Mouse (Mus musculus) hindbrain, embryonic 10.5 days (tissue): ENCODE data around the gene Ccdc144b. TPM values are rescaled to one million over a fixed set of nuclear protein-coding genes. Genes with fewer than 3 reads are reported as not detected.

Experiments
- DNase-seq: peaks from one replicate; pipeline ENCODE4 v3.0.0-alpha.2; 2017; ENCODE audit warnings: low spot score
- H3K27ac ChIP-seq: fragments of 300-500 bp; sonication (generic); 2 replicates; pipeline ENCODE4 v1.5.1; 2016; ENCODE audit warnings: mild to moderate bottlenecking, moderate library complexity
- H3K27me3 ChIP-seq: fragments of 300-500 bp; sonication (generic); 2 replicates; pipeline ENCODE4 v1.6.1; 2016; ENCODE audit warnings: mild to moderate bottlenecking; ENCODE audit not compliant: poor library complexity, insufficient read depth, severe bottlenecking
- H3K36me3 ChIP-seq: fragments of 300-500 bp; sonication (generic); 2 replicates; pipeline ENCODE4 v1.6.1; 2016; ENCODE audit warnings: mild to moderate bottlenecking, moderate library complexity
- H3K4me1 ChIP-seq: fragments of 300-500 bp; sonication (generic); replicated peaks from 2 replicates; pipeline ENCODE4 v1.6.1; 2016; ENCODE audit warnings: mild to moderate bottlenecking
- H3K4me3 ChIP-seq: fragments of 300-500 bp; sonication (generic); 2 replicates; pipeline ENCODE4 v1.5.1; 2016; ENCODE audit warnings: mild to moderate bottlenecking, moderate library complexity
- H3K9me3 ChIP-seq: fragments of 300-500 bp; sonication (generic); 2 replicates; pipeline ENCODE4 v1.6.1; 2016; ENCODE audit warnings: mild to moderate bottlenecking, moderate library complexity
- WGBS: fragments of 180-500 bp; shearing (Covaris S2); methylation state at CpG from one replicate; pipeline ENCODE4 v1.1.7; 2016; 5-methylcytosine and 5-hydroxymethylcytosine counted together
- polyA plus RNA-seq: library from polyadenylated mRNA; unstranded; fragments of >200 nt; fragmentation: Nextera tagmentation; extraction: Ambion mirVana; gene quantifications from 2 replicates; pipeline ENCODE4 v1.2.1, GENCODE M21; 2016

Ccdc144b gene
- polyA plus RNA-seq, result not detected in 2 replicates

- H3K4me1 ChIP-seq, result no peaks in the 10 kb centered on the region
- no peaks in the 10 kb centered on the region for H3K27me3 ChIP-seq
- no peaks in the 10 kb centered on the region for H3K36me3 ChIP-seq
- DNase-seq, result no peak
- H3K4me3 ChIP-seq, result no peak within 1 kb of the TSS
- no peak within 1 kb of the TSS for H3K27ac ChIP-seq
- whole genome bisulfite sequencing, result 93% methylated on average over 6 of the region's 6 CpGs
- H3K9me3 ChIP-seq, result no peaks in the 10 kb centered on the region
These were observed at the start of gene Ccdc144b for GRCm38 (mm10) chr3:36053447-36053846. Gene Ccdc144b (minus strand): TSS chr3:36053547.

- DNase-seq, result no peak
- WGBS, result 85% methylated on average over 2 of the region's 2 CpGs
- H3K4me1 ChIP-seq, result no peaks in the 10 kb centered on the region
These were observed 42.0 kb upstream of the Ccdc144b start for GRCm38 (mm10) chr3:36095371-36095770.

DNA sequence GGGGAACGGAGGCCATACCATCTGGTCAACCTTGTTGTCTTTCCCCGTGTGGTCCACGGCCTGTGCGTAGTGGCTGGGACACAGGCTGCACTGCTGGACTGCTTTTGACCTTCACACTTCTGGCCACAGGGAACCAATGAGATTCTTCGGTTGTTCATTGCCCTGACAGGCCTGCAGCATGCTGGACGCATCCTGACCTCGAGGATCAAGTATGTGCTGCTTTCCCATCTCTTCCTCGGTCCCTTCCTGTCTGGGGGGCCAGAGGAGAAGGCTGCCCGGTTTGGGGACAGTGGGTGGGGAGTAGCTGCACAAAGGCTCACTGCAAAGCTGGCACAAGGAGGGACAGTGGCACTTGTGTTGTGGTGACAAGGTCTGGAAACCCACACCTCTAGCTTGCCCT lies 34.2 kb upstream of the Ccdc144b start:
- no peak overlapping the region for H3K4me3 ChIP-seq
- 91% methylated on average over 9 of the region's 9 CpGs for WGBS
- H3K36me3 ChIP-seq, result peaks cover 92% of the 10 kb centered on the region
- H3K9me3 ChIP-seq, result no peaks in the 10 kb centered on the region
- DNase-seq, result no peak
- no peaks in the 10 kb centered on the region for H3K4me1 ChIP-seq
- no peak overlapping the region for H3K27ac ChIP-seq
- no peaks in the 10 kb centered on the region for H3K27me3 ChIP-seq

More at GRCm38 (mm10) chr3:36095371-36095770, 42.0 kb upstream of the Ccdc144b start:
- H3K27ac ChIP-seq, result no peak overlapping the region
- no peaks in the 10 kb centered on the region for H3K9me3 ChIP-seq
- H3K4me3 ChIP-seq, result no peak overlapping the region
- H3K27me3 ChIP-seq, result no peaks in the 10 kb centered on the region
- peaks cover 26% of the 10 kb centered on the region for H3K36me3 ChIP-seq

DNA sequence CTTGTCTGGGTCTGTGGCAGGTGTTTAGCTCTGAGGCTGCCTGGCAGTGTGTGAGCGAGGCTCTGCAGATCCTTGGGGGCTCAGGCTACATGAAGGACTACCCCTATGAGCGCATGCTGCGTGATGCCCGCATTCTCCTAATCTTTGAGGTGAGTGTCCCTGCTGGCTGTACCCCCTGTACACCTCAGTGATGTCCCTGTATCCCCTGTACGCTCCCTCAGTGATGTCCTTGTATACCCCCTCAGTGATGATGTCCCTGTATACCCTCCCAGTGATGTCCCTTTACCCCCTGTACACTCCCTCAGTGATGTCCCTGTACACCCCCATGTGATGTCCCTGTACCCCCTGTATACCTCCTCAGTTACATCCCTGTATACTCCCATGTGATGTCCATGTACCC lies 32.0 kb upstream of the Ccdc144b start:
- no peak for DNase-seq
- peaks cover 97% of the 10 kb centered on the region for H3K36me3 ChIP-seq
- H3K4me1 ChIP-seq, result no peaks in the 10 kb centered on the region

DNA sequence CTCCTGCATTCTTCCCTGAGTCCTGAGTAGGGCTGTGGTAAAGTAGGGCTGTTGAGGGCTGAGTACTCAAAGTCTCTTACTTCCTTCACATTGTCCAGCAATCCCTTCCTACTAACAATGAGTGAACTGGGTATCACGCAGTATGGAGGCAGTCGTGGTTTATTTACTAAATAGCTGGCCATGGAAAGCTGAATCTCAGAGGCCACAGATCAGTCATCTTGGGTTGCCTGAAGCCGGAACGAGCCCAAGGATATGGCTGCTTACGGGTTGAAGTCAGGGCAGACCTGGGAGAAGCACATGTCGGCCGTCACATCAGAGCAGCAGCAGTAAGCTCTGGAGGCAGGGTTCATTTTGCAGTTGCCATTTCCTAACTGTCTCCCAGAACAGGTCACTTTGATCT lies 30.0 kb upstream of the Ccdc144b start:
- no peaks in the 10 kb centered on the region for H3K9me3 ChIP-seq
- WGBS, result 93% methylated on average over 7 of the region's 7 CpGs
- H3K36me3 ChIP-seq, result peaks cover 97% of the 10 kb centered on the region
- H3K27ac ChIP-seq, result no peak overlapping the region
- no peaks in the 10 kb centered on the region for H3K27me3 ChIP-seq
- no peak overlapping the region for H3K4me3 ChIP-seq
- no peaks in the 10 kb centered on the region for H3K4me1 ChIP-seq
- no peak for DNase-seq

More for the DNA sequence above, 32.0 kb upstream of the Ccdc144b start:
- H3K4me3 ChIP-seq, result no peak overlapping the region
- no peaks in the 10 kb centered on the region for H3K9me3 ChIP-seq
- WGBS, result 98% methylated on average over 5 of the region's 5 CpGs
- H3K27ac ChIP-seq, result no peak overlapping the region
- H3K27me3 ChIP-seq, result no peaks in the 10 kb centered on the region

DNA sequence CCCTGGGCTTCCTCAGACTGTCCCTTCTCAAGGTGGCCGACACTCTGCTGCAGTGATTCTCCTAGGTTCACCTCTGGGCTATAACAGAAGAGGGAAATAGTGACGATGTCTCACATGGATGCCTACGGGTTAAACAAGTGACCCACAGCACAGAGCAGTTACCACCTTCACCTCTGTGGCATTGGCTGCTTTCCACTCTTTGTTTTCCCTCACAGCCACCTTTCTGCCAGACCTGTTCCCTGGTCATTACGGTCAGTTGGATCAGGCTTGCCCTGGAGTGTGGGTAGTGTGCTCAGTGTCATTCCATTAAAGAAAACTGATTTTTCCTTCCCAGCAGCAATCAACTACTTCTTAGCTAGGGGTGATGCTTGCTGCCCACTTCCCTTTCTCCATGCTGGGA lies 29.5 kb upstream of the Ccdc144b start:
- no peak for DNase-seq
- Histone ChIP-seq H3K36me3 (peaks cover 97% of the 10 kb centered on the region), H3K27me3 (no peaks in the 10 kb centered on the region), H3K27ac (no peak overlapping the region), H3K9me3 (no peaks in the 10 kb centered on the region), H3K4me3 (no peak overlapping the region), H3K4me1 (no peaks in the 10 kb centered on the region)
- WGBS, result 92% methylated on average over 4 of the region's 4 CpGs

DNA sequence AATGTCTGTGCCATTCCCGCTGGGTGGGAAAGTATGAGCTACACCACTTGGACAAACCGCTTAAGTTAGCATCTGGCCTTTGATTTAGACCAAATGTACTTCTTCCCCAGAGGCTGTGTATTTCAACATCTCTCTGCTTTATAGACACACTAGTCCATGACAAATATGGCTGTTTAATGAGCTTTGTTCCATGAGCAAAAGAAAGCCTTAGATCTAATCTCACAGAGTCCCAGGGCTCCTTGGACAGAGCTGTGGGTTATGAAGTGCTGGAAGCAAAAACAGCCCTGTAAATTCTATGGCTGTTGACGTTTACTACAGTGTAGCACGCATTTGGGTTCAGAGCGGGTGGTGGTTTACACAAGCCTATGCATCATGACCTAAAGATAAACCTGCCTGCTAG lies 27.4 kb upstream of the Ccdc144b start:
- H3K9me3 ChIP-seq, result no peaks in the 10 kb centered on the region
- no peak overlapping the region for H3K27ac ChIP-seq
- H3K4me1 ChIP-seq, result no peaks in the 10 kb centered on the region
- 93% methylated on average over 5 of the region's 5 CpGs for WGBS
- H3K36me3 ChIP-seq, result peaks cover 97% of the 10 kb centered on the region
- DNase-seq, result no peak
- no peak overlapping the region for H3K4me3 ChIP-seq
- H3K27me3 ChIP-seq, result no peaks in the 10 kb centered on the region

- WGBS, result 92% methylated on average over 5 of the region's 5 CpGs
- no peaks in the 10 kb centered on the region for H3K9me3 ChIP-seq
- DNase-seq, result no peak
- no peak overlapping the region for H3K4me3 ChIP-seq
- H3K36me3 ChIP-seq, result peaks cover 97% of the 10 kb centered on the region
- H3K27ac ChIP-seq, result no peak overlapping the region
- H3K27me3 ChIP-seq, result no peaks in the 10 kb centered on the region
- H3K4me1 ChIP-seq, result no peaks in the 10 kb centered on the region
These were observed 26.5 kb upstream of the Ccdc144b start for GRCm38 (mm10) chr3:36079886-36080285.

DNA sequence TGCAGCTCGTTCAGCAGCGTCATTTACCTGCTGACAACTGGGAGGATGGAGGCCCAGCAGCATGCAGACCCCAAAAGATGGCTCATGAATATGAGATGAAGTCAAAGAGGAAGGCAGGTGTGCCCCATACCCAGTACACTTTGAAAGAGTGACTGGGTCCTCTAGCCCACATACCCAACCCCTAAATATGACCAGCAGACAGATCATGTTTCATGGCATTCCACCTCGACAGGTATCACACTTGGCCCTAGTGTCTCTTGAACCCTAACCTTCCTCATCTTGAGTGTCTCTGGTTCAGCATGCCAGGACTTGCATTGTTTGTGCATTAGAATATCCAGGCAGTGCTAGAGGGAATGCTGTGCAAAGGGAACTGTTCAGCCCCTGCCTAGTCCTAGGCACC lies 24.0 kb upstream of the Ccdc144b start:
- H3K36me3 ChIP-seq, result peaks cover 93% of the 10 kb centered on the region
- H3K27ac ChIP-seq, result no peak overlapping the region
- 89% methylated on average over 3 of the region's 3 CpGs for WGBS
- H3K27me3 ChIP-seq, result no peaks in the 10 kb centered on the region
- no peak overlapping the region for H3K4me3 ChIP-seq
- H3K4me1 ChIP-seq, result no peaks in the 10 kb centered on the region
- H3K9me3 ChIP-seq, result no peaks in the 10 kb centered on the region
- no peak for DNase-seq

GRCm38 (mm10) chr3:36075466-36075865 lies 22.1 kb upstream of the Ccdc144b start:
- Histone ChIP-seq H3K36me3 (peaks cover 84% of the 10 kb centered on the region), H3K4me3 (no peak overlapping the region), H3K4me1 (no peaks in the 10 kb centered on the region), H3K27me3 (no peaks in the 10 kb centered on the region), H3K9me3 (no peaks in the 10 kb centered on the region), H3K27ac (no peak overlapping the region)
- WGBS, result 96% methylated on average over 6 of the region's 6 CpGs
- no peak for DNase-seq

- 96% methylated on average over 6 of the region's 6 CpGs for WGBS
- Histone ChIP-seq H3K4me1 (no peaks in the 10 kb centered on the region), H3K27ac (no peak overlapping the region), H3K36me3 (peaks cover 81% of the 10 kb centered on the region), H3K4me3 (no peak overlapping the region), H3K27me3 (no peaks in the 10 kb centered on the region), H3K9me3 (no peaks in the 10 kb centered on the region)
- DNase-seq, result no peak
These were observed 20.9 kb upstream of the Ccdc144b start for GRCm38 (mm10) chr3:36074231-36074630.

GRCm38 (mm10) chr3:36071047-36071446 lies 17.7 kb upstream of the Ccdc144b start:
- Histone ChIP-seq H3K4me3 (no peak overlapping the region), H3K27me3 (no peaks in the 10 kb centered on the region), H3K9me3 (no peaks in the 10 kb centered on the region), H3K27ac (no peak overlapping the region), H3K4me1 (peaks cover 17% of the 10 kb centered on the region), H3K36me3 (peaks cover 49% of the 10 kb centered on the region)
- DNase-seq, result no peak
- 96% methylated on average over 5 of the region's 5 CpGs for WGBS

DNA sequence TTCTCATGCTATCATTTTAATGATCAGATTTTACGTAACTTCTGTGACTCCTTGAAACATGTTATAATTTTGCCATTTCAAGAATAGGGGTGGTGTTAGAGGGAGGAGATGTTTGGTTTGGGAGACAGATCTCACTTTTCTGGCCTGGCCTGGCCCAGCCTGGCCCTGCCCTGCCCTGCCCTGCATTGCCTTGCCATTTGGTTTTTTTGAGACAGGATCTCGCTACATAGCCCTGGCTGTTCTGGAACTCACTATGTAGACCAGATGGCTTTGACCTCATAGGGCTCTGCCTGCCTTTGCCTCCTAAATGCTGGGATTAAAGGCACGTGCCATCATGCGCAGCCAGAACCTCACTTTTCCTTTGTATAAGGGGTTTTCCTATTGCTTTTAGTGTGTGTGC lies 17.1 kb upstream of the Ccdc144b start:
- Histone ChIP-seq H3K9me3 (no peaks in the 10 kb centered on the region), H3K4me3 (no peak overlapping the region), H3K27ac (no peak overlapping the region), H3K27me3 (no peaks in the 10 kb centered on the region), H3K4me1 (peaks cover 18% of the 10 kb centered on the region), H3K36me3 (peaks cover 43% of the 10 kb centered on the region)
- 92% methylated on average over 4 of the region's 4 CpGs for WGBS
- DNase-seq, result no peak

- WGBS, result 92% methylated on average over 6 of the region's 6 CpGs
These were observed 14.4 kb upstream of the Ccdc144b start for GRCm38 (mm10) chr3:36067731-36068130.

More at GRCm38 (mm10) chr3:36067731-36068130, 14.4 kb upstream of the Ccdc144b start:
- DNase-seq, result no peak
- no peak overlapping the region for H3K27ac ChIP-seq
- H3K4me1 ChIP-seq, result peaks cover 22% of the 10 kb centered on the region
- no peak overlapping the region for H3K4me3 ChIP-seq
- H3K27me3 ChIP-seq, result no peaks in the 10 kb centered on the region
- H3K9me3 ChIP-seq, result no peaks in the 10 kb centered on the region
- H3K36me3 ChIP-seq, result peaks cover 20% of the 10 kb centered on the region
